Mouse (Mus musculus) forebrain, embryonic 13.5 days (tissue): ENCODE results near the gene Ksr2. TPM values are rescaled to one million over a fixed set of nuclear protein-coding genes. Genes with fewer than 3 reads are reported as not detected.
"Not testable (repeated sequence)": the region's sequence is repeated elsewhere in the genome, so short reads cannot be mapped to it uniquely, and the experiment has no call there.

Experiments used
- ATAC-seq: fragments of 200-750 bp; cut with Nextera tagmentation; 2 replicates; pipeline ENCODE4 v1.8.0; 2017
- H3K27ac ChIP-seq: fragments of 300-500 bp; sonication (generic); 2 replicates; pipeline ENCODE4 v1.5.1; 2015; ENCODE audit warnings: inconsistent platforms, mild to moderate bottlenecking, moderate library complexity
- H3K27me3 ChIP-seq: fragments of 300-500 bp; sonication (generic); 2 replicates; pipeline ENCODE4 v1.6.1; 2015; ENCODE audit warnings: mild to moderate bottlenecking, inconsistent platforms
- H3K36me3 ChIP-seq: fragments of 300-500 bp; sonication (generic); 2 replicates; pipeline ENCODE4 v1.6.1; 2015; ENCODE audit warnings: mild to moderate bottlenecking, inconsistent platforms; ENCODE audit not compliant: poor library complexity, severe bottlenecking
- H3K4me1 ChIP-seq: fragments of 300-500 bp; sonication (generic); 2 replicates; pipeline ENCODE4 v1.6.1; 2015; ENCODE audit warnings: inconsistent platforms
- H3K4me2 ChIP-seq: fragments of 300-500 bp; sonication (generic); 2 replicates; pipeline ENCODE4 v1.6.1; 2015; ENCODE audit warnings: inconsistent platforms, mild to moderate bottlenecking, moderate library complexity
- H3K4me3 ChIP-seq: fragments of 300-500 bp; sonication (generic); 2 replicates; pipeline ENCODE4 v1.5.1; 2015; ENCODE audit warnings: mild to moderate bottlenecking, inconsistent platforms
- H3K9ac ChIP-seq: fragments of 300-500 bp; sonication (generic); 2 replicates; pipeline ENCODE4 v1.6.1; 2015; ENCODE audit warnings: mild to moderate bottlenecking, inconsistent platforms
- H3K9me3 ChIP-seq: fragments of 300-500 bp; sonication (generic); replicated peaks from 2 replicates; pipeline ENCODE4 v1.6.1; 2016; ENCODE audit warnings: inconsistent platforms
- WGBS: fragments of 180-500 bp; shearing (Covaris S2); methylation state at CpG from one replicate; pipeline ENCODE4 v1.1.7; 2015; 5-methylcytosine and 5-hydroxymethylcytosine counted together
- polyA plus RNA-seq: library from polyadenylated mRNA; unstranded; fragments of >200 nt; fragmentation: Nextera tagmentation; extraction: Ambion mirVana; gene quantifications from 2 replicates; pipeline ENCODE4 v1.2.1, GENCODE M21; 2015

Ksr2 gene
- polyA plus RNA-seq, 1 experiment from 2014 or later: 2.5 TPM

GRCm38 (mm10) chr5:117415011-117415912, 1.5 kb downstream of the Ksr2 start:
- H3K36me3 ChIP-seq: no peaks in the 10 kb centered on the region
- 21% methylated on average over 19 of the region's 19 CpGs for WGBS
- no peaks in the 10 kb centered on the region for H3K9me3 ChIP-seq
- peak overlapping the region; percentile 70 for H3K4me2 ChIP-seq
- H3K27me3 ChIP-seq: peaks cover 5% of the 10 kb centered on the region; the same call in 1 of the 2 replicates
- H3K9ac ChIP-seq: peak overlapping the region; percentile 81
- no peak for ATAC-seq
- H3K4me1 ChIP-seq: peaks cover 15% of the 10 kb centered on the region
- peak overlapping the region; percentile 96; the same call in 1 of the 2 replicates for H3K27ac ChIP-seq
- H3K4me3 ChIP-seq: peak overlapping the region; percentile 71

- H3K4me1 ChIP-seq: peaks cover 15% of the 10 kb centered on the region
- no peaks in the 10 kb centered on the region for H3K36me3 ChIP-seq
- H3K4me2 ChIP-seq: no peak overlapping the region
- no peak overlapping the region for H3K27ac ChIP-seq
- H3K9ac ChIP-seq: no peak overlapping the region
- H3K9me3 ChIP-seq: no peaks in the 10 kb centered on the region
- 70% methylated on average over 2 of the region's 2 CpGs for WGBS
- H3K27me3 ChIP-seq: no peaks in the 10 kb centered on the region
- no peak for ATAC-seq
- no peak overlapping the region for H3K4me3 ChIP-seq
These were observed 3.6 kb downstream of the Ksr2 start for GRCm38 (mm10) chr5:117417442-117417841.

GRCm38 (mm10) chr5:117433501-117433900, 19.7 kb downstream of the Ksr2 start:
- H3K27me3 ChIP-seq, ATAC-seq, H3K36me3 ChIP-seq, H3K4me1 ChIP-seq, H3K4me3 ChIP-seq, H3K4me2 ChIP-seq, H3K9me3 ChIP-seq, H3K9ac ChIP-seq, H3K27ac ChIP-seq: not testable (repeated sequence)
- WGBS: 93% methylated on average over 7 of the region's 7 CpGs

- H3K4me1 ChIP-seq: peaks cover 20% of the 10 kb centered on the region
- no peak overlapping the region for H3K9ac ChIP-seq
- no peak overlapping the region for H3K4me3 ChIP-seq
- no peak overlapping the region for H3K4me2 ChIP-seq
- WGBS: 86% methylated on average over 11 of the region's 11 CpGs
- no peak for ATAC-seq
- no peak overlapping the region for H3K27ac ChIP-seq
- no peaks in the 10 kb centered on the region for H3K36me3 ChIP-seq
- H3K9me3 ChIP-seq: no peaks in the 10 kb centered on the region
- no peaks in the 10 kb centered on the region for H3K27me3 ChIP-seq
These were observed 26.5 kb downstream of the Ksr2 start for GRCm38 (mm10) chr5:117440261-117440660.

- Histone ChIP-seq H3K36me3 (no peaks in the 10 kb centered on the region), H3K27me3 (no peaks in the 10 kb centered on the region), H3K9me3 (no peaks in the 10 kb centered on the region), H3K9ac (peak overlapping the region; percentile 10), H3K27ac (no peak overlapping the region), H3K4me3 (no peak overlapping the region), H3K4me2 (peak overlapping the region; percentile 38), H3K4me1 (peaks cover 20% of the 10 kb centered on the region)
- no peak for ATAC-seq
- 13% methylated on average over 18 of the region's 18 CpGs for WGBS
These were observed 27.5 kb downstream of the Ksr2 start for GRCm38 (mm10) chr5:117441242-117441842.

- Histone ChIP-seq H3K4me2 (no peak overlapping the region), H3K36me3 (no peaks in the 10 kb centered on the region), H3K4me3 (no peak overlapping the region), H3K4me1 (peaks cover 20% of the 10 kb centered on the region), H3K9me3 (no peaks in the 10 kb centered on the region), H3K27me3 (no peaks in the 10 kb centered on the region), H3K27ac (no peak overlapping the region), H3K9ac (no peak overlapping the region)
- 92% methylated on average over 12 of the region's 12 CpGs for WGBS
- no peak for ATAC-seq
These were observed 28.5 kb downstream of the Ksr2 start for GRCm38 (mm10) chr5:117442157-117442765.

- 92% methylated on average over 4 of the region's 4 CpGs for WGBS
- H3K36me3 ChIP-seq: no peaks in the 10 kb centered on the region
- H3K9ac ChIP-seq: no peak overlapping the region
- ATAC-seq: no peak
- no peak overlapping the region for H3K27ac ChIP-seq
- H3K4me3 ChIP-seq: no peak overlapping the region
- H3K27me3 ChIP-seq: no peaks in the 10 kb centered on the region
- H3K9me3 ChIP-seq: no peaks in the 10 kb centered on the region
- H3K4me1 ChIP-seq: peaks cover 20% of the 10 kb centered on the region
- H3K4me2 ChIP-seq: no peak overlapping the region
These were observed 29.3 kb downstream of the Ksr2 start for GRCm38 (mm10) chr5:117443141-117443540.

GRCm38 (mm10) chr5:117443902-117444301, 30.1 kb downstream of the Ksr2 start:
- ATAC-seq: no peak
- H3K36me3 ChIP-seq: no peaks in the 10 kb centered on the region
- H3K4me3 ChIP-seq: no peak overlapping the region
- no peak overlapping the region for H3K9ac ChIP-seq
- WGBS: 95% methylated on average over 6 of the region's 6 CpGs
- H3K27me3 ChIP-seq: no peaks in the 10 kb centered on the region
- peaks cover 20% of the 10 kb centered on the region for H3K4me1 ChIP-seq
- no peaks in the 10 kb centered on the region for H3K9me3 ChIP-seq
- no peak overlapping the region for H3K4me2 ChIP-seq
- no peak overlapping the region for H3K27ac ChIP-seq

GRCm38 (mm10) chr5:117447698-117448097, 33.9 kb downstream of the Ksr2 start:
- H3K4me3 ChIP-seq: no peak overlapping the region
- H3K4me1 ChIP-seq: peaks cover 6% of the 10 kb centered on the region; the same call in 1 of the 2 replicates
- H3K27ac ChIP-seq: no peak overlapping the region
- 46% methylated on average over 6 of the region's 6 CpGs for WGBS
- H3K27me3 ChIP-seq: no peaks in the 10 kb centered on the region
- ATAC-seq: no peak
- no peaks in the 10 kb centered on the region for H3K36me3 ChIP-seq
- no peaks in the 10 kb centered on the region for H3K9me3 ChIP-seq
- no peak overlapping the region for H3K4me2 ChIP-seq
- no peak overlapping the region for H3K9ac ChIP-seq

- 95% methylated on average over 2 of the region's 2 CpGs for WGBS
These were observed 38.2 kb downstream of the Ksr2 start for GRCm38 (mm10) chr5:117452013-117452412.

GRCm38 (mm10) chr5:117455546-117455945, 41.7 kb downstream of the Ksr2 start:
- Histone ChIP-seq H3K9me3 (no peaks in the 10 kb centered on the region), H3K4me1 (no peaks in the 10 kb centered on the region), H3K4me3 (no peak overlapping the region), H3K9ac (no peak overlapping the region), H3K27me3 (no peaks in the 10 kb centered on the region), H3K27ac (no peak overlapping the region), H3K36me3 (no peaks in the 10 kb centered on the region), H3K4me2 (no peak overlapping the region)
- WGBS: 62% methylated on average over 8 of the region's 8 CpGs
- no peak for ATAC-seq

More at GRCm38 (mm10) chr5:117452013-117452412, 38.2 kb downstream of the Ksr2 start:
- Histone ChIP-seq H3K9me3 (no peaks in the 10 kb centered on the region), H3K4me2 (no peak overlapping the region), H3K27me3 (no peaks in the 10 kb centered on the region), H3K4me3 (no peak overlapping the region), H3K27ac (no peak overlapping the region), H3K4me1 (peaks cover 6% of the 10 kb centered on the region; the same call in 1 of the 2 replicates), H3K9ac (no peak overlapping the region), H3K36me3 (no peaks in the 10 kb centered on the region)
- ATAC-seq: no peak

GRCm38 (mm10) chr5:117457121-117457520, 43.3 kb downstream of the Ksr2 start:
- Histone ChIP-seq H3K4me1 (no peaks in the 10 kb centered on the region), H3K4me3 (no peak overlapping the region), H3K9me3 (no peaks in the 10 kb centered on the region), H3K27me3 (no peaks in the 10 kb centered on the region), H3K36me3 (no peaks in the 10 kb centered on the region), H3K9ac (no peak overlapping the region), H3K4me2 (no peak overlapping the region), H3K27ac (no peak overlapping the region)
- ATAC-seq: no peak
- WGBS: 88% methylated on average over 9 of the region's 9 CpGs
